ENCODE assay signal across 9 mouse cellular contexts in genomic region chr12:108503582-108503981, GRCm38 (mm10). TPM values are rescaled to one million over a fixed set of nuclear protein-coding genes. Genes with fewer than 3 reads are reported as not detected.
A peak's percentile ranks its signal among the peaks of the same experiment; 100 is the strongest.
DNase-seq lines count a peak whose midpoint lies in the region; ATAC-seq and TF ChIP-seq lines count a peak whose summit lies in the region.
"Had no signal": no experiment of that assay in that cellular context is flagged by ENCODE, and none has a peak within 500 bp of the region (broad histone marks: within the 10 kb centered on the region; RNA-seq: fewer than 3 reads in every experiment).

No protein-coding gene starts in this region.

- TF ChIP-seq CTCF in kidney, postnatal 0 days (IDR thresholded peaks at IDR 0.05; ENCODE audit: low read depth), result no peak

- H3K9me3 ChIP-seq in kidney, postnatal 0 days (replicated peaks; ENCODE audit: low read length), result no peaks in the 10 kb centered on the region
- no peaks in the 10 kb centered on the region for H3K9me3 ChIP-seq in limb, embryonic 10.5 days (replicated peaks)
- H3K9me3 ChIP-seq: limb, embryonic 13.5 days had no signal

- H3K4me3 ChIP-seq in kidney, postnatal 0 days (replicated peaks; ENCODE audit: low read depth, low read length), result no peak overlapping the region
- H3K4me3 ChIP-seq in limb, embryonic 10.5 days, result no peak overlapping the region
- H3K4me3 ChIP-seq: limb, embryonic 13.5 days had no signal

- WGBS in kidney, postnatal 0 days, result 39% methylated on average over 16 of the region's 16 CpGs
- WGBS in limb, embryonic 10.5 days, result 50% methylated on average over 16 of the region's 16 CpGs

- 0 out of 2 replicates have a peak overlapping the region, but pooled peaks have one; percentile 13 for H3K4me2 ChIP-seq in kidney, postnatal 0 days (ENCODE audit: low read length)
- H3K4me2 ChIP-seq: limb, embryonic 13.5 days had no signal

- H3K27ac ChIP-seq in kidney, postnatal 0 days, result no peak overlapping the region
- no peak overlapping the region for H3K27ac ChIP-seq in limb, embryonic 10.5 days
- H3K27ac ChIP-seq: limb, embryonic 13.5 days had no signal

- H3K27me3 ChIP-seq in kidney, postnatal 0 days (ENCODE audit: insufficient read depth, low read length), result no peaks in the 10 kb centered on the region
- no peaks in the 10 kb centered on the region for H3K27me3 ChIP-seq in limb, embryonic 10.5 days (ENCODE audit: low read depth, poor library complexity, severe bottlenecking)
- H3K27me3 ChIP-seq: limb, embryonic 13.5 days had no signal

- peaks cover 14% of the 10 kb centered on the region; the same call in 1 of the 2 replicates for H3K4me1 ChIP-seq in kidney, postnatal 0 days (replicated peaks; ENCODE audit: insufficient read depth, low read length)
- H3K4me1 ChIP-seq in limb, embryonic 10.5 days, result peaks cover 10% of the 10 kb centered on the region; the same call in 1 of the 2 replicates

- DNase-seq in adrenal gland, postnatal 14 days, result peak; percentile 31
- DNase-seq in adrenal gland, postnatal 4 days (ENCODE audit: low spot score in 2 of 2), result no peak
- no peak for DNase-seq in kidney, postnatal 0 days (ENCODE audit: low spot score)
- DNase-seq in kidney, adult 11 months, result no peak
- DNase-seq in lung, postnatal 25 days (ENCODE audit: low spot score), result peak; percentile 12
- no peak for DNase-seq in cerebellum, adult 18-20 months
- DNase-seq in limb, embryonic 10.5 days (ENCODE audit: low spot score), result no peak

- ATAC-seq in kidney, postnatal 0 days (replicated peaks; ENCODE audit: low FRiP score, low read depth), result no peak; the same call in 1 of the 2 replicates
- peak; percentile 17 to 27; a peak in 2 of 4 replicates for ATAC-seq in hematopoietic stem cell, adult 5-6 weeks (replicated peaks in 1 of 2; ENCODE audit: insufficient read depth in 1 of 2, low FRiP score in 2 of 2, low TSS enrichment in 1 of 2, low read depth in 1 of 2, poor library complexity in 2 of 2, severe bottlenecking in 2 of 2)

- no peak overlapping the region for H3K9ac ChIP-seq in kidney, postnatal 0 days (ENCODE audit: low read depth, low read length)
- H3K9ac ChIP-seq: limb, embryonic 13.5 days had no signal

- no peaks in the 10 kb centered on the region for H3K36me3 ChIP-seq in kidney, postnatal 0 days (ENCODE audit: insufficient read depth, low read length)
- peaks cover 6% of the 10 kb centered on the region; the same call in 1 of the 2 replicates for H3K36me3 ChIP-seq in limb, embryonic 10.5 days
- H3K36me3 ChIP-seq: limb, embryonic 13.5 days had no signal

RNA-seq across cellular contexts. Expression of gene Evl, which starts 50.9 kb away (rescaled TPM):
- total RNA-seq in adrenal gland, postnatal 14 days (2021), result 67.3 and 107 TPM in 2 replicates
- 100 to 1,000 TPM; 123 to 135 TPM for total RNA-seq in adrenal gland, postnatal 4 days (2021)
- 46.5 and 52.6 TPM in 2 replicates for polyA plus RNA-seq in kidney, postnatal 0 days (2015; fragmentation: Nextera tagmentation; extraction: Ambion mirVana)
- 19.3 and 40.1 TPM in 2 replicates for total RNA-seq in hematopoietic stem cell, adult 5-6 weeks (2017)
- polyA plus RNA-seq in limb, embryonic 10.5 days (2016; fragmentation: Nextera tagmentation; extraction: Ambion mirVana), result 50.3 and 50.7 TPM in 2 replicates

Comparison
In these comparisons a context has a peak if more than half of its experiments do, and no peak if none do; other contexts are left out.
1. DNase-seq: peak in adrenal gland, postnatal 14 days (single experiment) and lung, postnatal 25 days (single experiment); none in adrenal gland, postnatal 4 days (0 of 2), kidney, postnatal 0 days (single experiment), kidney, adult 11 months (single experiment), cerebellum, adult 18-20 months (0 of 2) and limb, embryonic 10.5 days (single experiment).